Mouse (Mus musculus) urinary bladder, postnatal 25 days (tissue): ENCODE results near the gene Cdc14b.

Experiments
- DNase-seq: peaks from one replicate; pipeline ENCODE4 v3.0.0; 2022; ENCODE audit warnings: low spot score

The Cdc14b gene

DNA sequence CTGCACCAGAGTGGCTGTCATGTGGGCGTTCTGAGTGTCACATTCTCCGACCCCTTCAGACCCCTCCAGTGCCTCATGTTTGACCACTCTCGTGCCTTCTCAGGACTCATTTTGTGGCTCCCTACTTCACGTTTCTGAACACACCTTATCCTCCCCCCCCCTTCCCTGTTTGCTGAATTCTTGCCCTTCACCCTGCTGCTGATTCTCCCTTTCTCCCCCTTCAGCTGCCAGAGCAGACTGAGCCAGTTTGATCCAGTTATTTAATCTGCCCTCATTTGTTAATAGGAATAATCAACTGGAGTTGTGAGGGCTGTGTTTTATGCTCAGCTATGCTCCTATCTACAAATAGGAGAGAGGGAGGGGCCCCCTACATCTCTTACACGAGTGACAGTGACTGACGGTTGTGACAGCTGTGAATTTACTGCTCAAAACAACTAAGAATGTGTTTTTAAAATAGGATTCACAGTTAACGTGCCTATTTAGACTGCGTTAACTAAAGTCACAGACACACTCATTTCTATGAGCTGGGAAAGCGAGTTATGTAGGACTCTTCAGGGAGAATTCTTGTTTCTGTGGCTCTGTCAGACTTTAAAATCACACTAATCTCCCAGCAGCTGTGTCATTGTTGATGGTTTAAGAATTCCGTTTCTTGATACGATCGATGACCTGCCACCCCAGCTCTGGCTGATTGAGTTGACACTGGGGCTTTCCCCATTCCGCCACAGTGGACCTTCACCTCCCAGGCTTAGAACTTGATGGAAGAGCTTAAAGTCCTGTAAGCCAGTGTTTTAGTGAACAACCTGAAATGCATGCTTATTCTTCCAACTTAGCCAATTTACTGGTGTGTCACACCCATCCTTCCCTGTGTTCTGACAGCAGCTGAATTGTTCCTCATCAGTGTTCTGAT lies 96.1 kb downstream of the Cdc14b start:
- DNase-seq, result no peak

GRCm38 (mm10) chr13:64178000-64178399 lies 97.1 kb downstream of the Cdc14b start:
- no peak for DNase-seq

GRCm38 (mm10) chr13:64169746-64170145 lies 105.3 kb downstream of the Cdc14b start:
- DNase-seq, result no peak

GRCm38 (mm10) chr13:64163147-64163715 lies 111.9 kb downstream of the Cdc14b start:
- DNase-seq, result no peak

DNA sequence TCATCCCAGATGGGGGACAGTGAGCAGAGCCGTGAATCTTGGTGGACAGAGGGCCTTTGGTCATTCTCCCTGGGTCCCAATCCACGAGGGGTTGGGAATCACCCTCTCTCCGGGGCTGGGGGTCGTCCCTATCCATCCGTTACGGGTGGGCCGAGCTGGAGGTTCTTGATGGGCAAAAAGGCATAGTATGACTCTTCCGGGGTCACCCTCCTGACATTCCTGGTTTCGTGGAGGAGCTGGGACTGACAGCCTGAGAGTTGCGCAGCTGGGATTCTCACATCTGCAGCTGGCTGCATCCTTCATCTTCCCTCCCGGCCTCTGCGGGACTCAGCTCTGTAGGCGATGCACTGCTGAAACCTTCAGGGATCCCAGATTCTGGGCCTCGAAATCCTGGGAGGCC lies 112.5 kb downstream of the Cdc14b start:
- DNase-seq, result no peak

GRCm38 (mm10) chr13:64161916-64162611 lies 113.0 kb downstream of the Cdc14b start:
- no peak for DNase-seq

- peak; percentile 96 for DNase-seq
Observed at GRCm38 (mm10) chr13:64161548-64161915, 113.6 kb downstream of the Cdc14b start, which contains the start of gene Habp4. Gene Habp4 (plus strand): TSS chr13:64161824.

- DNase-seq, result no peak
Observed at GRCm38 (mm10) chr13:64156966-64157365, 118.1 kb downstream of the Cdc14b start.

- no peak for DNase-seq
Observed at GRCm38 (mm10) chr13:64155171-64155571, 119.9 kb downstream of the Cdc14b start.

- no peak for DNase-seq
Observed at GRCm38 (mm10) chr13:64154651-64155050, 120.4 kb downstream of the Cdc14b start.

GRCm38 (mm10) chr13:64153751-64154267 lies 121.3 kb downstream of the Cdc14b start:
- DNase-seq, result peak; percentile 37

DNA sequence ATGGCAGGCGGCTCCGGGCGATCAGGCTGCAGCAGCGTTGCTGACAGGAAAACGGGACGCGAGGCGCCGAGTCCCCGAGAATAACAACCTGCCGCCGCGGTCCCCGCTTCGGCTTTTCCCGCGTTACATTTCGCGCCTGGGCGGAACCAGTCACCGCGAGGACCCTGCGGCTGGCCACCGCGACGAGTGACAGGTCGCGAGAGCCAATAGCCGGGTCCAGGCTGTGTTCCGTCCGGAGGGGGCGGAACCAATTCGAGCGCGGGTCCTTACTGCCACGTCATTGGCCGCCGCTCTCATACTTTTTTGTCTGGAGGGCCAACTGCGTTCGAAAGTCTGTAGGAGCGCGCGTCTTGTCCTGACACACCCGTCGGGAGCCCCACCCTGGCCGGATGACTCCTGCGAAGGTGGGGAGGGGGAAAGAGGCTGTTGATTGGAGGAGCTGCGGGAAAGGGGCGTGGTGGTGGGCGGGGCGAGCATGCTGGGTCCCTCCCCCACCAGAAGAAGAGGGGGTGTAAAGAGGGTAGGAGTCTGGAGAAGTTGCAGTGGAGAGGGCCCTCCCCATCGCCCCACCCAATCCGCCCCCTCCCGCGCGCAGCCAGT lies 121.9 kb downstream of the Cdc14b start, which contains the start of gene Zfp367:
TSS of gene Zfp367 (minus strand) at position 120 of the 600 bp plus-strand sequence.
- peak; percentile 96 for DNase-seq

GRCm38 (mm10) chr13:64152671-64153082 lies 122.4 kb downstream of the Cdc14b start:
- DNase-seq, result no peak

DNA sequence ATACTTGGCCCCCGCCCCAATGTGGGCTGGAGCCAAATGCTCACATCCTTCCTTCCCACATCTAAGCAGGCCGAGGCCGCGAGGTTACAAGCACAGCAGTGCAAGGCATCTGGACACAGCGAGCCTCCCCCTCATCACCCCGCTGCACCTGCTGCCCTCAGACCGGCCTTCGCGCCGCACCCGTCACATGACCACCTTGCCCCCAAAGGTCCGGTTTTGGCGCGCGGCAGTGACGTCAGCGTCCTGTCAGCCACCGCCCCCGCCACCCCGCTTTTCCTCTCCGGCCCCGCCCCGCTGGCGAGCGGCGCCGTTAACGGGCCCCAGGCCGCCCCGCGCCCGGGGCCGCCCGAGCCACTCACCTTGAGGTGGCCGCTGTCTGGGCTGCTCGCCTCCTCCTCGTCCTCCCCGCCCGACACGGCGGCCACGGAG lies 122.8 kb downstream of the Cdc14b start:
- peak; percentile 82 for DNase-seq

GRCm38 (mm10) chr13:64150121-64150520 lies 125.0 kb downstream of the Cdc14b start:
- no peak for DNase-seq
